Mouse (Mus musculus): ENCODE data around the gene Cdk10. TPM values are rescaled to one million over a fixed set of nuclear protein-coding genes. Genes with fewer than 3 reads are reported as not detected.
"Not testable (repeated sequence)": the region's sequence is repeated elsewhere in the genome, so short reads cannot be mapped to it uniquely, and the experiment has no call there.

Cdk10 gene
- 100 to 1,000 TPM in 14 of 26 experiments, 10 to 100 TPM in 12; 40.7 to 168 (median 108) TPM for total RNA-seq (2018; cell fraction: chromatin; rRNA removed)
- total RNA-seq (2018; cell fraction: cytosol; rRNA removed): 10 to 100 TPM in 25 of 26 experiments, 1 to 10 TPM in 1; 9.0 to 22.8 (median 14.8) TPM
- 100 to 1,000 TPM in 1 of 26 experiments, 10 to 100 TPM in 25; 24.0 to 115 (median 59.4) TPM for total RNA-seq (2018; cell fraction: nucleus; rRNA removed)
- 13.9 to 19.0 TPM (median 17.2 TPM) in 3 replicates for polyA plus RNA-seq (2018)

DNA sequence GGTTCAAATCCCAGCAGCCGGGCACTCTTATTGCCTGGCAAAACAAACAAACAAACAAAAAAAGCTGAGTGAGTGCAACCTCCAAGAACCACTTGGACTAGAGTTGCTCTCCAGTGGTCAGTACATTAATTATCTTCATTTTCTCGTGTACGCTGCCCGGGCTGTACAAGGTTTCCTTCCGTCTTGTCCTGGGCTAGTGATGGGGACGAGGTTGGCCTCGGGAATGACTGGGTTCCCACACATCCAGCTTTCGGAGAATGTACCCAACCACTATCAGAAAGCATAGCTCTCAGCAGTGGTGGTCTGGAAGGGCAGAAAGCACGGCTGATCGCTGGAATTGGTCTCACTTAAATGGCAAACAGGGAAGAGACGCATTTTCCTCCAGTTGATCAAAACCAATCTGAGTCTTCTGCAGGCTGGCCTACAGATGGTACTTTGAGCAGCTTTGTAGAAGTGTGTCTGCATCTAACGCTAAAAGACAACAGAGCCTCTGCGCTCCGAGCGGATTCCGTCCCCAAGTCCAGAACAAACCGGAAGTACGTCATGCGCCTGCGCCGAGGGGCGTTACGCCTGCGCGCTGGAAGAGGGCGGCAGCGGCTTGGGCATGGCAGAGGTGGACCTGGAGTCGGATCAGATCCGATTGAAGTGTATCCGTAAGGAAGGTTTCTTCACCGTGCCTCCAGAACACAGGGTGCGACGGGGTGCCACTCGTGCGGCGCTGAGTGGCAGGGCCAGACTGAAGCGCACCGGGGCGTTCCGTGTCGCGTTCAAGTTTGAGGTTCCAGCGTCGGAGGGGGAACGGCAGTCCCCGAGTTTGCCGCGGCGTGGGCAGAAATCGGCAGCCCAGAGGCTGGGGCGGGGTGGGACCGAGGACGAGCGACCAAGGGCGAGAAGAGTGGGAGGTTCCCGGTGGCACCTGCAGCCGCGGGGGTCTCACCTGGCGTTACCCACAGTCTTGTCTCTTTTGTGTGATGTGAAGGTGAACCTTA lies at the start of gene Cdk10:
Gene Cdk10, plus strand, starts transcription at position 565 of the 989 bp plus-strand sequence.
- peak within 1 kb of the TSS; percentile 64 for H3K4me3 ChIP-seq (ENCODE audit: inconsistent target)

DNA sequence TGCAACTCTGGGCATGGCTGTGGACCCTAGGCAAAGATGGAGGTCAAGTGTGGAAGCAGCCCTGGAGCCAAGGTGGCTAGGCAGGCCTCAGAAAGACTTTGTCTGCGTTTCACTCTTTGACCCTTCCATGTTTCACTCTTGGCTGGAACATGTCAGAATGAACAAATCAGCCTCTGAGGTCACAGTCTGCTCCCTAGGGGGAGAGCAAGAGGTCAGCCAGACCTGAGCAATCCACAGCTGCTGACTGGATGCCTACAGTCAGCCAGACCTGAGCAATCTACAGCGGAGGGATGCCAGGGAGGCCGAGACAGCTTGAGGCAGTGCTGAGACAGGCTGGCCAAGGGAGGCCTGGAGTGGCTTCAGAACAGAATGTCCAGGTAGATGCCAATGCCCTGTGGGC lies 43.3 kb upstream of the Cdk10 start:
- 81% methylated on average over 3 of the region's 3 CpGs for WGBS (ENCODE audit: missing documents)
- Histone ChIP-seq H3K79me2 (ENCODE audit: inconsistent target) (no peaks in the 10 kb centered on the region), H3K4me3 (ENCODE audit: inconsistent target) (no peak overlapping the region), H3K27ac (no peak overlapping the region), H3K36me3 (ENCODE audit: inconsistent target) (no peaks in the 10 kb centered on the region)

More for the DNA sequence above, at the start of gene Cdk10:
- H3K79me2 ChIP-seq (ENCODE audit: inconsistent target): no peaks in the 10 kb centered on the region
- 4% methylated on average over 59 of the region's 59 CpGs for WGBS (ENCODE audit: missing documents)
- no peaks in the 10 kb centered on the region for H3K36me3 ChIP-seq (ENCODE audit: inconsistent target)
- peak within 1 kb of the TSS; percentile 62 for H3K27ac ChIP-seq

DNA sequence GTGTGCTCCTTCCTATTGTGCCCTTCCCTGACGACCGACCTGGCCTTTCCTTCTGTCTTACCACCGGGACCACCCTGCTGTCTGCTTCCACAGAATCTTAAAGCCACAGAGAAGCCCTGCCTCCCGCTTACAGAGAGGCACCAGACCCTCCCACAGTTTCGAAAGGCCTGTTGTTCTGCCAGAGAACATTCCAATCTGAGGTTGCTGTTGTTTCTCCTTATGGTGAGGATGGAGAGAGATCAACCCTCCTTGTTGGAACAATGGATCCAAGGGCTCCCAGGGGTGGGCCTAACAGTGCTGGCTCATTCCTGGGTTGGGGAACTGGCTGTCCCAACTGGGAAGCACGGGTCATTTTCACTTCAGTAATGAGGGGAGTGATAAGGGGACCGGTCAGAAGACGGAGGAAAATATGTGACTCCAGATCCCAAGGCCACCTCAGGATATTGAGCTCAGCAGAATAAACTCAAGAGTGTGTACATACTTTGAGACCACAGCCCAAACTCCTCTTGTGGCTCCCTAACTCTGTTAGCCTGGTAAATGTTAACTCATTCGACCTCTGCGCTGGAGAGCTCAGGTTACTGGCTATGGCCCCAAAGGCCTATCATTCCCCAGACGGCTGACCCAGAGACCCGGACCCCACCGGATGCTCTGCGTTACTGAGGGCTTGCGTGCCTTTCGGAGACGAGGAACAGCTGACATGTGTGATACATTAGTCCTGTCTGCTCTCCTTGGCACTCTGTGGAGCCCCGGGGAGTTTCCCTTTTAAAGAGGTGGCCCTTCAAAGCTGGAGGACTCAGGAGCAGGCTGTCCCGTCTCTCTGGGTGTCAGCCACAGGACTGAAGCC lies 38.9 kb upstream of the Cdk10 start, which contains the start of gene Dpep1:
Gene Dpep1, plus strand, starts transcription at position 677 of the 844 bp plus-strand sequence.
- H3K4me3 ChIP-seq (ENCODE audit: inconsistent target): no peak within 1 kb of the TSS
- H3K27ac ChIP-seq: no peak within 1 kb of the TSS
- no peaks in the 10 kb centered on the region for H3K36me3 ChIP-seq (ENCODE audit: inconsistent target)
- no peaks in the 10 kb centered on the region for H3K79me2 ChIP-seq (ENCODE audit: inconsistent target)
- 79% methylated on average over 19 of the region's 19 CpGs for WGBS (ENCODE audit: missing documents)

DNA sequence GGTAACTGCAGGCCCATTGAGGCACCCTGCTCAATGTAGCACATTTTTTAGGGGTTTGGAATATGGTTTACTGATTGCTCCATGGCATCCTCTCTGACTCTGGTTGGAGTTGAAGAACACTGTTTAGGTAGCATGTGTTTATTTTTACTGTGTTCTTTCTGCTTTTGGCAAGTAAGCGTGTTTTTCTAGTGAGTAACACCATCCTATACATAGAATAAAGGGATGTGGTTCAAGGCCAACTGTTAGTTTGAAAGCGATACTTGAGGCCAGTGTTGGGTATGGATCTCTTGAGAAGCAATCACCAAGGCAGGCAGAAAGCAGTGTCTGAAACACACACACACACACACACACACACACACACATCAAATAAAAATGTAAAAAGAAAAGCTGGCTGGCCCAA lies 36.6 kb upstream of the Cdk10 start:
- H3K27ac ChIP-seq: no peak overlapping the region
- no peaks in the 10 kb centered on the region for H3K36me3 ChIP-seq (ENCODE audit: inconsistent target)
- H3K4me3 ChIP-seq (ENCODE audit: inconsistent target): no peak overlapping the region
- 84% methylated on average over 2 of the region's 2 CpGs for WGBS (ENCODE audit: missing documents)
- H3K79me2 ChIP-seq (ENCODE audit: inconsistent target): no peaks in the 10 kb centered on the region

DNA sequence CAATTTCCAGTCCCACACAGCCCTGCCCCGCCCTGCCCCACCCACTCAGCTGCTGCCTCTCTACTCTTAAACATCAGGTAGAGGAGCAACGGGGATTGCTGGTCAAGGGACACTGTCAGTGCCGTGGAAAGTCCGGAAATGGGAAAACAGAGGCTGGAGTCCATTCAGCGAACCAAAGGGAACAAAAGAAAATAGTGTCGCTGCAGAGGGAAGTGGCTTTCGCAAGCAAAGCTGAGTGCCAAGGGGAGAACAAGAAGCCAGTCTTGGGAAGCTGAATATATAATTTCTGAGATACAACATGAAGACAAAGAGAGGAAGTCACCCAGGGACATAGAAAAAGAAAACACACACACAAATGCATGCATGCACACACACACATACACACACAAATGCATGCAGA lies 35.8 kb upstream of the Cdk10 start:
- H3K4me3 ChIP-seq (ENCODE audit: inconsistent target): no peak overlapping the region
- no peaks in the 10 kb centered on the region for H3K36me3 ChIP-seq (ENCODE audit: inconsistent target)
- H3K79me2 ChIP-seq (ENCODE audit: inconsistent target): no peaks in the 10 kb centered on the region
- WGBS (ENCODE audit: missing documents): 45% methylated on average over 7 of the region's 7 CpGs
- H3K27ac ChIP-seq: no peak overlapping the region

DNA sequence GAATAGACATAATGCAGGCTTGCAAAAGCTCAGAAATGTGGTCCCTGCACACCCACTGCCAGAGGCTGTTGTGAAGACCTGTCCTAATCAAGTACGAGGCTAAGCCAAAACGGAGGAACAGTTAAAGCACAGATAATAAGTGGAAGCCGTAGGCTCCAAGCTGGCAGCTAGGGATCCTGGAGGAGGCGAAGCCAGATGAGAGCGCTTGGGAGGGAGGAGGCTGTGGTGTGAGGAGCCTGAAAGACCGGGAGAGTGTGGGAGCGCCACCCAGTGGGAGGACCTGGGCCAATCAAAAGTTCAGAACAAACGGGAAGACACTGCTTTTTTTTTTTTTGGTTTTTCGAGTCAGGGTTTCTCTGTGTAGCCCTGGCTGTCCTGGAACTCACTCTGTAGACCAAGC lies 34.0 kb upstream of the Cdk10 start:
- WGBS (ENCODE audit: missing documents): 4% methylated on average over 9 of the region's 9 CpGs
- no peaks in the 10 kb centered on the region for H3K36me3 ChIP-seq (ENCODE audit: inconsistent target)
- no peak overlapping the region for H3K27ac ChIP-seq
- H3K79me2 ChIP-seq (ENCODE audit: inconsistent target): no peaks in the 10 kb centered on the region
- H3K4me3 ChIP-seq (ENCODE audit: inconsistent target): no peak overlapping the region

DNA sequence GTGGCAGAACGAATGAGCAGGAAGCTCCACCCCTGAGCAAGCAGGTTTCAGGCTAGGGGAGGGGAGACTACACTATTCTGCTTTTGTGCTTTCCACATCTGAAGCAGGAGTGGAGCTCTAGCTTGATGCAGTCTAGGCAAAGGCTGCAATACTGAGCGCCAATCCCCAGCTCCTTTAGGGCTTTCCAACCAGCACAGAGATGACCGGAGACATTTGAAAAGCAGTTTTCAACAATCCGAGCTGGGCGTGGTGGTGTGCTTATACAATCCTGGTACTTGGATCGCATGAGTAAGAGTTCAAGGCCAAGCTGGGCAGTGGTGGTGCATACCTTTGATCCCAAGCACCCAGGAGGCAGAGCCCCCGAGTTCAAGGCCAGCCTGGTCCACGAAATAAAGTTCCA lies 32.7 kb upstream of the Cdk10 start:
- no peaks in the 10 kb centered on the region for H3K79me2 ChIP-seq (ENCODE audit: inconsistent target)
- no peak overlapping the region for H3K27ac ChIP-seq
- no peaks in the 10 kb centered on the region for H3K36me3 ChIP-seq (ENCODE audit: inconsistent target)
- H3K4me3 ChIP-seq (ENCODE audit: inconsistent target): no peak overlapping the region
- WGBS (ENCODE audit: missing documents): 73% methylated on average over 7 of the region's 8 CpGs

DNA sequence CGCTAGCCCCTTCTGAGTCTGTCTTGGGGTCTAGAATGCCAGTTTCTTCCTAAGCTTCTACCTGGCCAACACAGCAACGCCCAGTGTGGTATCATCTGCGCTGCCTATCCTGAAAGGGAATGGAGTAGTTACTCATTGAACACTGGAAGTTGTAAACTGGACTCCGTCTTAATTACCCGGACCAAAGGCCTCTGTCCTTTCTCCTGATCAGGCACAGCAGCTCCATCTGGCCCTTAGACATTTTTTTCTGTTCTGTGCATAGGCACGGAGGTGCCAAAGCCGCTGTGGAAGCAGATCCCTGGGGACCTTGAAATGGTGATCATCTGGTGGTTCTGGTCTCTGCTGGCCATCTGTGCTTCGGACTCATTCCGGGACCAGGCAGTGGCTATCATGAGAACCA lies 30.9 kb upstream of the Cdk10 start:
- Histone ChIP-seq H3K36me3 (ENCODE audit: inconsistent target) (no peaks in the 10 kb centered on the region), H3K4me3 (ENCODE audit: inconsistent target) (no peak overlapping the region), H3K79me2 (ENCODE audit: inconsistent target) (no peaks in the 10 kb centered on the region), H3K27ac (no peak overlapping the region)
- WGBS (ENCODE audit: missing documents): 90% methylated on average over 9 of the region's 9 CpGs

DNA sequence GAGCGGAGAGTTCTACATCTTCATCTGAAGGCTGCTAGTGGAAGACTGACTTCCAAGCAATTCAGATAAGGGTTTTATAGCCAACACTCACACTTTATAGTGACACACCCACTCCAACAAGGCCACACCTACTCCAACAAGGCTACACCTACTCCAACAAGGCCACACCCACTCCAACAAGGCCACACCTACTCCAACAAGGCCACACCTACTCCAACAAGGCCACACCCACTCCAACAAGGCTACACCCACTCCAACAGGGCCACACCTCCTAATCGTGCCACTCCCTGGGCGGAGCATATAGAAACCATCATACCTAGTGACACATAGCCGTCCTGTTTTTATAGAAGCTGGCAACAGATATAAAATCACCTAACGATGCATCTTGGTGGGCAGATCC lies 27.6 kb upstream of the Cdk10 start:
- 81% methylated on average over 5 of the region's 5 CpGs for WGBS (ENCODE audit: missing documents)
- H3K36me3 ChIP-seq (ENCODE audit: inconsistent target); H3K4me3 ChIP-seq (ENCODE audit: inconsistent target); H3K27ac ChIP-seq; H3K79me2 ChIP-seq (ENCODE audit: inconsistent target): not testable (repeated sequence)

DNA sequence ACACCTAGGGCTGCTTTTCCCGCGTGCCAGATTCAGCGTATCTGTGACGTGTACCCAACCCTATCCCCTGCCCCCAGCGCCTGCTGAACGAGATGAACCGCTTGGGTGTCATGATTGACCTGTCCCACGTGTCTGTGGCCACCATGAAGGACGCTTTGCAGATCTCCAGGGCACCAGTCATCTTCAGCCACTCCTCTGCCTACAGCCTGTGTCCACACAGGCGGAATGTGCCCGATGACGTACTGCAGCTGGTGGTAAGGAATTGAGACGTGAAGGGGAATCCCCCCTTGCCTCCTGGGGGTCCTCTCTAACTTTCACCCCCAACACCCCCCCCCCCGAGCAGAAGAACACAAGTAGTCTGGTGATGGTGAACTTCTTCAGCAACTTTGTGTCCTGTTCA lies 24.8 kb upstream of the Cdk10 start:
- no peaks in the 10 kb centered on the region for H3K79me2 ChIP-seq (ENCODE audit: inconsistent target)
- H3K4me3 ChIP-seq (ENCODE audit: inconsistent target): no peak overlapping the region
- no peaks in the 10 kb centered on the region for H3K36me3 ChIP-seq (ENCODE audit: inconsistent target)
- H3K27ac ChIP-seq: no peak overlapping the region
- WGBS (ENCODE audit: missing documents): 71% methylated on average over 13 of the region's 14 CpGs

DNA sequence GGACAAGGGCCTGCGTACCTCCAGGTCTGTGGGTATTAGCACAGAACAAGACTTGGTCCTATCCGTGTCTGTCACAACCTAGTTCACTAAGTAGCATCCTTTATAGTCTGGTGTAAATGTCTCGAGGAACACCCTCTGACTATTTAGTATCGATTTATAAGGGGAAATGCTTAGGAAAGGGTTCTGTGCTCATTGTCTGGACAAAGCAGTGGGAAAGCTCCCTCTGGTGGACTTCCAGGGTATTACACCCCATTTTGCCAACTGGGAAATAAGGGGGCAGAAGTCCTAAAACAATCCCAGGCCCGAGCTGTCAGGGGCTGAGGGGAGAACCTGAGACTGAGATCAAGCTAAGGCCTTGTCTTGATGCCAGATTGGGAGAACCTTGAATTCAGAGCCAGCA lies 22.4 kb upstream of the Cdk10 start:
- H3K27ac ChIP-seq: no peak overlapping the region
- no peaks in the 10 kb centered on the region for H3K79me2 ChIP-seq (ENCODE audit: inconsistent target)
- 27% methylated on average over 5 of the region's 5 CpGs for WGBS (ENCODE audit: missing documents)

DNA sequence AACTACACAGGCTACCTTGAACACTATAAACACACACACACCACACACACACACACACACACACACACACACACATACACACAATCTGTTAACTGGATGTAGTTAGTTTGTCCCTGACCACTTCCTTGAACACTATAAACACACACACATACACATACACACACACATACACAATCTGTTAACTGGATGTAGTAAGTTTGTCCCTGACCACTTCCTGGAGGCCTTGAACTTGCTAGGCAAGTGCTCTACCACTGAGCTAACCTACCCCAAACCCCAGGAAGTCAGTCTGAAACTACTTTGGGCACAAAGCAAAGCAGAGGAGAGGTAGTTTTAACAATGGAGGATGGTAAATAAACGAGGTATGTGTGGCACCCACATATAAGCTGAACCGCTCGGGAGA lies 21.1 kb upstream of the Cdk10 start:
- H3K36me3 ChIP-seq (ENCODE audit: inconsistent target): peaks cover 30% of the 10 kb centered on the region; the same call in 1 of the 2 replicates
- no peaks in the 10 kb centered on the region for H3K79me2 ChIP-seq (ENCODE audit: inconsistent target)
- H3K27ac ChIP-seq: no peak overlapping the region
- H3K4me3 ChIP-seq (ENCODE audit: inconsistent target): no peak overlapping the region
- WGBS (ENCODE audit: missing documents): 83% methylated on average over 3 of the region's 3 CpGs

More for the DNA sequence above, 22.4 kb upstream of the Cdk10 start:
- Histone ChIP-seq H3K4me3 (ENCODE audit: inconsistent target) (no peak overlapping the region), H3K36me3 (ENCODE audit: inconsistent target) (peaks cover 17% of the 10 kb centered on the region; the same call in 1 of the 2 replicates)

DNA sequence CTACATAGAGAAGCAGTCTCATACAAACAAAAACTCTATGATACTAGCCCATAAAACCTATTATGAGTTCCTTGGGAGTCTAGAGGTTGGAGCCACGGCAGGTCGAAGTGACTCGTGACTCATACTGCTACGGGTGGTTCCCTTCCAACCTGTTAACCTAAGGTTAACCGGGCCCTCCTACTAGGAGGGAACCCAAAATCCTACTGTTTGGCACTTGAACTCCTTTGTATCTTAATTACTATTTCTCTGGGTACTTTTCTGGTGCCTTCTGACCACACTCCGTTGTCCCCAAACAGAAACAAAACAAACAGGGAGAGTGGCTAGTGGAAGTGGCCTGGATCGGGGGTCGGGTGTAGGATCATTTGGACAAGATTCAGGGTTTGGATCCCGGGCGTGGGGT lies 12.8 kb upstream of the Cdk10 start:
- Histone ChIP-seq H3K36me3 (ENCODE audit: inconsistent target) (peaks cover 39% of the 10 kb centered on the region), H3K79me2 (ENCODE audit: inconsistent target) (peaks cover 21% of the 10 kb centered on the region), H3K4me3 (ENCODE audit: inconsistent target) (peak overlapping the region; percentile 93), H3K27ac (peak overlapping the region; percentile 48)
- WGBS (ENCODE audit: missing documents): 17% methylated on average over 10 of the region's 10 CpGs

DNA sequence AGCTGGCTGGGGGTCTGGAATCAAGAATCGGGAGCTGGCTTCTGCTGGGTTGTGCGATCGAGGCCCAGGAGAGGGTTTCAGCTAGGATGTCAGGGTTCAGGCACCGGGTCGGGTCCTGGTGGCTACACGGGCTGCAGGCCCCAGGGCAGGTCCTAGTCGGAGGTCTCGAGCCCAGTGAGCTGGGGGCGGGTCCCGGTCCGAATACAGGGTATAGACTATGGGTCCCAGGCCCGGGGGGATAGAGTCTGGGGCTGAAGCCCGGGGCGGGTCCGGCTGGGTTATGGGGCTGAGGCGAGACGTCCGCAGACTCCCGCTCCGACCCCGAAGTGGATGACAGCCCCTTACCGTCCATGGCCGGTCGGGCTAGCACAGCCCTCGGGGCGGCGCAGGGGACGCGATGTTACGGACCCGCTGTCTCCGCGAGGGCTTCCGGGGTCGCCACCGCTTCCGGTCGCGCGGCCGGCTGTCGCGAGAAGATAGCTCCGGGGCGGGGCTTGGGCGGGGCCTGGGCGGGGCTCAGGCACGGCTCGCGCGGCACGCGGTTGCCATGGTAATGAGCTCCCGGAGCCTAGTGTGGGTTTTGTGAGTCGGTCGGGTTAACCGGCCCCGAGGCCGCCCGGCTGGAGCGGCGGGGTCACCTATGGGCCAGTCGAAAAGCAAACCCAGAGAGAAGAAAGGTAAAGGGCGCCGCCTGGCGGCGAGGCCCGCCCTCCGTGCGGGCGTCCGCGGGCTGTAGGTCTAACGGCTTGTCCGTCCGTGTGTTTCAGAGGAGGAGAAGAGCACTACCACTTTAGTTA lies 12.1 kb upstream of the Cdk10 start, which contains the start of the genes Chmp1a and Spata33:
Gene Chmp1a, minus strand, starts transcription at position 443 of the 797 bp plus-strand sequence.
Gene Spata33, plus strand, starts transcription at position 512 of the 797 bp plus-strand sequence.
- Histone ChIP-seq H3K36me3 (ENCODE audit: inconsistent target) (peaks cover 33% of the 10 kb centered on the region), H3K79me2 (ENCODE audit: inconsistent target) (peaks cover 21% of the 10 kb centered on the region), H3K27ac (peak within 1 kb of the TSS; percentile 48), H3K4me3 (ENCODE audit: inconsistent target) (peak within 1 kb of the TSS; percentile 93)
- under 1% methylated on average over 59 of the region's 76 CpGs for WGBS (ENCODE audit: missing documents)
